Mouse (Mus musculus): ENCODE measurements around the gene Hif1an.

DNA sequence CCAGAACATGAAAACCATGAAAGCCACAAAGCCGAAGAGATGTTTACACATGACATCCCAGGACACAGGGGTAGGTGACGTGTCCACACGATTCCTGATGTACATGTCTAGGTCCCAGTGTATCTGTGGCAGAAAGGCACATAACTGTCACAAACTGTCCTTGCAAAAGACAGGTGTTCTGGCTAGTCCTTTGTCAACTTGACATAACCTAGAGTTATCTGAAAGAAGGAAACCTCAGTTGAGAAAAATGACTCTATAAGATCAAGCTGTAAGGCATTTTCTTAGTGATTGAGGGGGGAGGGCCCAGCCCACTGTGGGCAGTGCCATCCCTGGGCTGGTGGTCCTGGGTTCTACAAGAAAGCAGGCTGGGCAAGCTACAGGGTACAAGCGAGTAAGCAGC is 9.9 kb upstream of the Hif1an start, which contains the start of gene Gm20538:
- TF ChIP-seq POLR2A (IDR thresholded peaks at IDR 0.05; ENCODE audit: low read depth, low read length) (no peak), CTCF (conservative IDR thresholded peaks at IDR 0.05 in 1 of 2, IDR thresholded peaks at IDR 0.05 in 1 of 2; ENCODE audit: low read depth in 2 of 2, low read length in 2 of 2) (no peak), EP300 (IDR thresholded peaks at IDR 0.05; ENCODE audit: low read length) (no peak)

Data from CH12.LX (cell line).